Mouse (Mus musculus) midbrain, embryonic 11.5 days (tissue): ENCODE results near the gene Siah1a. TPM values are rescaled to one million over a fixed set of nuclear protein-coding genes. Genes with fewer than 3 reads are reported as not detected.

Source experiments
- ATAC-seq: fragments of 200-750 bp; cut with Nextera tagmentation; 2 replicates; pipeline ENCODE4 v1.8.0; 2017; ENCODE audit warnings: moderate TSS enrichment, moderate library complexity; ENCODE audit not compliant: low FRiP score
- DNase-seq: peaks from one replicate; pipeline ENCODE4 v3.0.0; 2015; ENCODE audit warnings: low spot score; ENCODE audit errors: missing footprints
- H3K27ac ChIP-seq: fragments of 300-500 bp; sonication (generic); 2 replicates; pipeline ENCODE4 v1.5.1; 2014; ENCODE audit warnings: low read depth, low read length
- H3K27me3 ChIP-seq: fragments of 300-500 bp; sonication (generic); 2 replicates; pipeline ENCODE4 v1.6.1; 2014; ENCODE audit warnings: mild to moderate bottlenecking, low read length, moderate library complexity, mixed read lengths; ENCODE audit not compliant: control insufficient read depth, insufficient read depth
- H3K36me3 ChIP-seq: fragments of 300-500 bp; sonication (generic); 2 replicates; pipeline ENCODE4 v1.6.1; 2014; ENCODE audit warnings: mild to moderate bottlenecking, low read length, moderate library complexity, mixed read lengths; ENCODE audit not compliant: control insufficient read depth, insufficient read depth
- H3K4me1 ChIP-seq: fragments of 300-500 bp; sonication (generic); 2 replicates; pipeline ENCODE4 v1.6.1; 2014; ENCODE audit warnings: low read length; ENCODE audit not compliant: control insufficient read depth, insufficient read depth
- H3K4me2 ChIP-seq: fragments of 300-500 bp; sonication (generic); 2 replicates; pipeline ENCODE4 v1.6.1; 2014; ENCODE audit warnings: mild to moderate bottlenecking, moderate library complexity
- H3K4me3 ChIP-seq: fragments of 300-500 bp; sonication (generic); 2 replicates; pipeline ENCODE4 v1.5.1; 2014; ENCODE audit warnings: low read depth, low read length
- H3K9ac ChIP-seq: fragments of 300-500 bp; sonication (generic); 2 replicates; pipeline ENCODE4 v1.6.1; 2014; ENCODE audit warnings: low read length
- H3K9me3 ChIP-seq: fragments of 300-500 bp; sonication (generic); 2 replicates; pipeline ENCODE4 v1.6.1; 2016; ENCODE audit warnings: low read length; ENCODE audit not compliant: control insufficient read depth
- WGBS: fragments of 180-500 bp; shearing (Covaris S2); extraction: QIAGEN DNeasy Blood & Tissue Kit; methylation state at CpG from one replicate; pipeline ENCODE4 v1.1.7; 2014; 5-methylcytosine and 5-hydroxymethylcytosine counted together
- polyA plus RNA-seq: library from polyadenylated mRNA; unstranded; fragments of >200 nt; fragmentation: Nextera tagmentation; extraction: Ambion mirVana; gene quantifications from 2 replicates; pipeline ENCODE4 v1.2.1, GENCODE M21; 2014

Gene Siah1a
- 77.6 and 90.5 TPM in 2 replicates for polyA plus RNA-seq

DNA sequence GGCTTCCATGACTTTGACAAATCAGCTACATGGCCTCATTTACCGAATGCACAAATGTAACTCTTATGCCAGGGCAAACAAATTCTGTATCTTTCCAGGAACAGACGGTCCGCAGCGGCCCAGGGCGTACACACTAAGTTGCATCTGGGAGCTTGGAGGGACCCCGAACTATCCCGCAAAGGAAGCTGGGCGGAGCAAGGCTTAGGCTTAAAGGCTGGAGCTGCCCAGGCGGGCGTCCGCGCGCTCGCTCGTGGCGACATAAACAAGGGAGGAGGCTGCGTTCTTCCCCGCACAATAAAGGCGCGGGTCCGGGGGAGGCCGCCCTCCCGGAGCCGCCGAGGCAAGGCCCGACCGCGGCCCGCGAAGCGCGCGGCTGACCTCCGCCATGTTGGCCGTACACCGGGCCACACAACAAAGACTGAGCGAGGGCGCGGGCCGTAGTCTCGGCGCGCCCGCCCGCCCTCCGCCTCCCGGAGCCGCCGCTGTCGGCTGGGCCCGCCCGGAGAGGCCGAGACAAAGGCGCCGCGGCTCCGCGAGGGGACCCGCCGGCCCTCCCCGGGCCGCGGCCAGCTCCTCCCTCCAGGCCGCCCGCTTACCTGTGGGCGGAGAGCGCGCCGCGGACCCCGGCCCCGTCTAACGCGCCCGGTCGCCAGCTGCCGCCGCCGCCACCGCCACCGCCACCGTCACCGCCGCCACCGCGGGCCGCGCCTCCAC is at the start of gene Siah1a, which contains the start of gene Gm10638:
Siah1a (minus strand) TSS at position 714 of the 714 bp plus-strand sequence.
Gm10638 (plus strand) TSS at position 479 of the 714 bp plus-strand sequence.
- peaks cover 17% of the 10 kb centered on the region for H3K4me1 ChIP-seq
- H3K36me3 ChIP-seq: no peaks in the 10 kb centered on the region
- H3K4me2 ChIP-seq: peak within 1 kb of the TSS; percentile 80
- under 1% methylated on average over 52 of the region's 88 CpGs for WGBS
- peak within 1 kb of the TSS; percentile 99 for H3K9ac ChIP-seq
- H3K27me3 ChIP-seq: no peaks in the 10 kb centered on the region
- peak within 1 kb of the TSS; percentile 94 for H3K4me3 ChIP-seq
- H3K9me3 ChIP-seq: no peaks in the 10 kb centered on the region
- peak within 1 kb of the TSS; percentile 95 for H3K27ac ChIP-seq
- DNase-seq (peak; percentile 97), ATAC-seq (peak; percentile 83)

DNA sequence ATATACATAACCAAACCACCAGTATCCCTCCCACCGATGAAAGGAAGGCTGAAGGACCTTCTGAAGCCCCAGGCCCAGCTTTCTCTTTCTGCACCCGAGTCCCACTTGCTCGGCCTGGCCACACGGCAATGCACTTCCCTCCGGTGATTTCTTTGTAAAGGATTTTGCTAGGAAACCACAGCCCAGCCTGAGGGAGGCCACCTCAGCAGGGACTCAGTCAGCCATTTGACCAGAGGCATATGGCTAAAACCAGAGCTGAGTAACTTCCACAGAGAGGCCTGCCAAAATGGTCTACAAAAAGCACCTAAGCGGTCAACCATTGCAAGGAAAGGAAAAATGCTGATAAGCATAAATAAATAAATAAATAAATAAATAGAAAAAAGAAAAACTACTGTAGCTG is 49.0 kb upstream of the Siah1a start:
- Histone ChIP-seq H3K27ac (no peak overlapping the region), H3K4me2 (no peak overlapping the region), H3K4me1 (no peaks in the 10 kb centered on the region), H3K9ac (no peak overlapping the region), H3K27me3 (no peaks in the 10 kb centered on the region), H3K36me3 (no peaks in the 10 kb centered on the region), H3K4me3 (no peak overlapping the region), H3K9me3 (no peaks in the 10 kb centered on the region)
- no peak for DNase-seq
- ATAC-seq: no peak
- 53% methylated on average over 6 of the region's 6 CpGs for WGBS

DNA sequence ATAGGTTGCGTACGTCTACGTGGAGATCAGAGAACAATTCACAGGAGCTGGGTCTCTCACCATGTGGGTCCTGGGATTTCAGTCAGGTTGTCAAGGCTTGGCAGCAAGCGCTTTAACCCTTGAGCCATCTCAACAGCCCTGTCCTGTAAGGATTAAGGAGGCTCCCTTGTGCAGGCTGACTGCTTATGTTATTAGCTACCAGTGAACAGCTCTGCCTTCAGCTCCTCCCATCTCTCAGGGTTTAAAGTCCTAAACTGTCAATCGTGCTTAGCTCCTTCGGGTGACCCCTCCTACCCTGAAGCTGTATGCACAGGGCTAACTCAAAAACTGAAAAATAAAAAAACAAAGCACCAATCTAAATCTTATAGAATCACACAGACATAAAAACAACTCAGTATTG is 45.8 kb upstream of the Siah1a start:
- Histone ChIP-seq H3K9me3 (no peaks in the 10 kb centered on the region), H3K9ac (no peak overlapping the region), H3K27ac (no peak overlapping the region), H3K36me3 (no peaks in the 10 kb centered on the region), H3K4me3 (no peak overlapping the region), H3K4me2 (no peak overlapping the region), H3K27me3 (no peaks in the 10 kb centered on the region), H3K4me1 (no peaks in the 10 kb centered on the region)
- 58% methylated on average over 6 of the region's 6 CpGs for WGBS
- DNase-seq (no peak), ATAC-seq (no peak)

DNA sequence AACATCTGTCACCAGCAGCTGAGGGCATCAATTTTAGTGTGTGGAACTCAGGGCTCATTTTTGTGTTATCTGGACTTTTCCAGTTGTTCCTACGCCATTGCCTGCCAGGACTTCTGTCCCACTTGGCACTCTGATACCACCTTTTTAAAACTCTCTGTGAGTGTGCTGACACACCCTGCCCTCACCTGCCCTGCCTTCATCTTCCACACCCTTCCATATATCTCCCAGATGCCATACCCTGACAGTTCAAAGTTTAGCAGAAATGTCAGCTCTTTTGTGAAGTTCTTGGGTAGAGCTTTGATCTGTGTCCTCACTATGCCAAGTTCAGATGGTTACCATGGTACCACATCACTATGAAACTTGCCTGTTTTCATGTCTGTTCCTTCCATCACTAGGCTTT is 43.8 kb upstream of the Siah1a start:
- Histone ChIP-seq H3K27me3 (no peaks in the 10 kb centered on the region), H3K36me3 (no peaks in the 10 kb centered on the region), H3K4me3 (no peak overlapping the region), H3K4me1 (no peaks in the 10 kb centered on the region), H3K9me3 (no peaks in the 10 kb centered on the region), H3K4me2 (no peak overlapping the region), H3K27ac (no peak overlapping the region), H3K9ac (no peak overlapping the region)
- ATAC-seq (no peak), DNase-seq (no peak)
- 88% methylated on average over 1 of the region's 1 CpGs for WGBS

DNA sequence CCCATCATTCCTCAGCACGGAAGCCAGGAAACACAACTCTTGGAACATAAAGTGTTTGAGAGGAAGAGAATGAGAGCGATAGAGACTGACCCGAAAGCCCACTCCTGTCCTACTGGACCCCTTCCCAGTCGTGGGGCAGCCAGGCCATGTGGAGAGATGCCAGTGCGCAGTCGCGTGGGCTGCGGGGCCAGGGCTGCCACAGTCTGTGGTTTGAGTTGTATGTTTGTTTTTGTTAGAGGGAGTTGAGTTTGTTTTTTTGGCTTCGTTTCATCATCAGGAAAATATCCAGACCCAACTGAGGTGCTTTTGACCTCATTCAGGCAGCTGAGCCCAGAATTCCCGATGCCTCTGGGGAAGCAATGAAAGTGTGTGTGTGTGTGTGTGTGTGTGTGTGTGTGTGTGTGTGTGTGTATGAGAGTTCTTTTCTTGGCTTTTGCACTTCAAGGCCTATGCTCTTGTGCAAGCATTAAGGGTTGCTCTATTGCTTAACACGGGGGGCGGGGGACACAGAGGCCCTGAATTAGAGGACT is 42.2 kb upstream of the Siah1a start:
- H3K4me1 ChIP-seq: no peaks in the 10 kb centered on the region
- no peak for ATAC-seq
- no peaks in the 10 kb centered on the region for H3K27me3 ChIP-seq
- DNase-seq: no peak
- no peak overlapping the region for H3K27ac ChIP-seq
- H3K36me3 ChIP-seq: no peaks in the 10 kb centered on the region
- WGBS: 84% methylated on average over 12 of the region's 12 CpGs
- H3K4me3 ChIP-seq: no peak overlapping the region
- no peak overlapping the region for H3K4me2 ChIP-seq
- no peaks in the 10 kb centered on the region for H3K9me3 ChIP-seq
- H3K9ac ChIP-seq: no peak overlapping the region

DNA sequence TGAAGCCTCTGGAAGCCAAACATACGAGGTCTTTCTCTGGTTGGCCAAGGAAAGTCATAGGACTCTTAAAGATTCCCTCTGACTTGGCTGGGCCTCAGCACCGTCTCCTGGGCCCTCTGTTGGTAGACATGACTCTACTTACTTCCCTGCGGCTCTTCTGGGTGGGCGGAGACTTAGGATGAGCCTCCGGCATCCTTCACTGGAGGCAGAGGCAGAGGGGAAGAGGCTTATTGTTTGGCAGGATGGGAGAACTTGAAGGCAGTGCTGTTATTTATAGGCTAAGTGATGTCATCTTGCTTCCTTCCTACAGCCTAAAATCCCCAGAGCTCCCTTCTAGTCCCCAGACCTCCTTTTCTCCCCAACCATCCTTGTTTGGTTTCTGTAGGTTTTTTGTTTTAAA is 40.8 kb upstream of the Siah1a start:
- H3K4me3 ChIP-seq: no peak overlapping the region
- ATAC-seq (no peak), DNase-seq (no peak)
- H3K9me3 ChIP-seq: no peaks in the 10 kb centered on the region
- H3K9ac ChIP-seq: no peak overlapping the region
- no peak overlapping the region for H3K27ac ChIP-seq
- no peak overlapping the region for H3K4me2 ChIP-seq
- H3K36me3 ChIP-seq: no peaks in the 10 kb centered on the region
- H3K27me3 ChIP-seq: no peaks in the 10 kb centered on the region
- 51% methylated on average over 5 of the region's 5 CpGs for WGBS
- no peaks in the 10 kb centered on the region for H3K4me1 ChIP-seq

DNA sequence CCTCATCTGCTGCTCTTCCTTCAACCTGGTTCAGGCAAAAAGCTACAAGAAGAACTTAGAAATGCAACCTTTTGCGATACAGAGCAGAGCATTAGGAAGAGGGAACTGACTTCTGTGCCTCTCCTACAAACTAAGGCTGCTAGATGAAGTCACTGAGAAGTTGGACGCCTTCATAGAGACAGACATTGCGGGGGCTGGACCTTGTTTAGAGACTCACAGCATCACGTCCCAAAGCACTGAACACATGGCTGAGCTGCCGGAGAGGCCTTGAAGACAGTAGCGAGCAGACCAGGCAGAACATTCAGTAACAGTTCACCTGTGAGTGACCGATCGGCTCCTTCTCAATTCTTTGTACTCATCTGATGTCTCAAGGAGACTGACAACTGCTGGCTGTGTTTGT is 35.4 kb upstream of the Siah1a start:
- no peak overlapping the region for H3K27ac ChIP-seq
- H3K36me3 ChIP-seq: no peaks in the 10 kb centered on the region
- ATAC-seq: no peak
- no peak overlapping the region for H3K9ac ChIP-seq
- H3K4me1 ChIP-seq: no peaks in the 10 kb centered on the region
- H3K4me3 ChIP-seq: no peak overlapping the region
- WGBS: 94% methylated on average over 8 of the region's 8 CpGs
- H3K4me2 ChIP-seq: no peak overlapping the region
- no peak for DNase-seq
- H3K9me3 ChIP-seq: no peaks in the 10 kb centered on the region
- no peaks in the 10 kb centered on the region for H3K27me3 ChIP-seq

DNA sequence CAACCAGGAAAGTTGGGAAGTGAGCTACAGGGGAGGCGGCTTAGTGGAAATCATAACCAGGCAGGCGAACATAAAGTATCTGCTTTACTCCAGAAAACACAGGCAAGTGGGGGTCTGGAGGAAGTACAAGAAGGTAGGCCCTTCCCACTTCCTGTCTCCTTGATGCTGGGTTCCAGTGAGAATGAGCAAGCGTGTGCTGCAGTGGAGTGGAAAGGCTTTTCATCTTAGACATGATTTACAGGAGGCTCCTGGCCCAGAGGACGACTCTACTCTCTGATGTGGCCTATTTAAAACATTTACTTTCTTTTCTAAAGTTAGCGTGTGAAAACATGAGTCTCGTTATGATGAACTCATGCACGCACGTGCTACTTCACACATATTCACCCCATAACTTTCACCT is 33.5 kb upstream of the Siah1a start:
- Histone ChIP-seq H3K27ac (no peak overlapping the region), H3K36me3 (no peaks in the 10 kb centered on the region), H3K27me3 (no peaks in the 10 kb centered on the region), H3K4me1 (no peaks in the 10 kb centered on the region), H3K4me3 (no peak overlapping the region), H3K4me2 (no peak overlapping the region), H3K9ac (no peak overlapping the region), H3K9me3 (no peaks in the 10 kb centered on the region)
- ATAC-seq: no peak
- WGBS: 87% methylated on average over 8 of the region's 8 CpGs
- no peak for DNase-seq

DNA sequence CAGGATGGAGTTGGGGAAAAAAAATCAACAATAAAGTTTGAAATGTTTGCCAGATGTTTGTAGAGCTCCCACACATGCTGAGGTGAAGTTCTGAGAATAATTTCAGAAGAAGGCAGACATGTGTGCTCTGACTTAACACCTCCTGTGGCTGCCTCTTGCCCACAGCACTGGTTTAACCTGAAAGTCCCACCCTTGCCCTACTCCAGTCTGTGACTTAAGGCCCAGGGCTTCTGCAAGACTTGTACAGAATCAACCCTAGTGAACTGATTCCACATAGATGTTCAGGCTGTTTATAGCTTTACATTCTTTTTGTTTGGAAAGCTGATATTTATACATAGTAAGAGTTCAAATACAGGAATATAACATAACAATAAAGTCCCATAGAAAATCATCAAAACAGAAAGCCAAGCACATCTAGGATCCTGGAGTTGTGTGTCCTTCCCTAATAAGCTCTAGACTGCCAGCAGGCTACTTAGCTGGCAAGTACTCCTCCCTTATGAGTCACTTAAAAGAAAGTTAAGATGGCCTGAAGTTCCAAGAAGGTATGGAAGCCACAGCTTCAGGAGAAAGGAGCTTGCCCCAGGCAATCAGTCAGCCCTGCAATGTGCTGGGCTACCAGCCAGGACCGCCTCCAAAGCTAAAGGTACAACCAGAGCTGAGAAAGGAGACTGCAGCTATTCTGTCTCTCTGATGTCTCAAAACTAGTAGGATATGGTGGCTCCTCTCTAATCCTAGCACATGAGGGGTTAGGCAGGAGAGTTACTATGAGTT is 24.4 kb upstream of the Siah1a start:
- DNase-seq (no peak), ATAC-seq (no peak)
- H3K27me3 ChIP-seq: no peaks in the 10 kb centered on the region
- no peak overlapping the region for H3K9ac ChIP-seq
- no peaks in the 10 kb centered on the region for H3K36me3 ChIP-seq
- no peaks in the 10 kb centered on the region for H3K9me3 ChIP-seq
- no peak overlapping the region for H3K4me3 ChIP-seq
- no peak overlapping the region for H3K4me2 ChIP-seq
- H3K27ac ChIP-seq: no peak overlapping the region
- no peaks in the 10 kb centered on the region for H3K4me1 ChIP-seq
- WGBS: 79% methylated on average over 1 of the region's 1 CpGs
